Mouse (Mus musculus): ENCODE results near the gene Stab2.

- no peak for TF ChIP-seq POLR2A (IDR thresholded peaks at IDR 0.05; ENCODE audit: low read depth, low read length)
- no peak for TF ChIP-seq CTCF (conservative IDR thresholded peaks at IDR 0.05; ENCODE audit: insufficient read depth, insufficient read length, low read depth, low read length)
Measured at GRCm38 (mm10) chr10:86791507-86792184, 216.2 kb downstream of the Stab2 start.
